In the genomic region with DNA sequence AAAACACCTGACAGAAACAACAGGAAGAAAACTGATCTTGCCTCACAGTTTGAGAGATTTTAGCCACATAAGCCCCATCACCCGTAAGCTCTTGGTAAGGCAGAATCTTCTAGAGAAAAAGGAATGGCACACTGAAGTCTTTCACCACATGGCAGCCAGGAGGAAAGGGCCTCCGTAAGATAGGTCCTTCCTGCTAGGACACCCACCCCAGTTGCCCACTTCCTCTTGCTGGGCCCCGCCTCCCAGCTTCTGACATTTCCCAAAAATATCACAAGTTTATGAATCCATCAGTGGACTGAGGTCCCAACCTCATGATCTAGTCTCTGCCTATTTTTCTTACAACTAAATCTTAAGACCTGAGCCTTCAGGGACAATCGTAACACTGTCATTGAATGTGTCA, we compare ENCODE assay signal across 14 mouse cellular contexts.
DNase-seq lines count a peak whose midpoint lies in the region; ATAC-seq and TF ChIP-seq lines count a peak whose summit lies in the region.
"Had no signal": no experiment of that assay in that cellular context is flagged by ENCODE, and none has a peak within 500 bp of the region (broad histone marks: within the 10 kb centered on the region; RNA-seq: fewer than 3 reads in every experiment).

No protein-coding gene starts in this region.

- TF ChIP-seq CTCF in lung, adult 2 months (IDR thresholded peaks at IDR 0.05; ENCODE audit: insufficient read depth, low read length) = no peak
- TF ChIP-seq CTCF in thymus, adult 2 months (IDR thresholded peaks at IDR 0.05; ENCODE audit: borderline replicate concordance, control insufficient read depth, extremely low read depth, insufficient read depth, low read length, poor library complexity) = no peak

- peaks cover 5 to 28% of the 10 kb centered on the region in 2 experiments for H3K4me1 ChIP-seq in heart, embryonic 14.5 days (ENCODE audit: control insufficient read depth in 2 of 2, insufficient read depth in 2 of 2, low read length in 2 of 2)
- H3K4me1 ChIP-seq in lung, embryonic 15.5 days = peaks cover 23% of the 10 kb centered on the region
- H3K4me1 ChIP-seq in lung, adult 2 months (ENCODE audit: control insufficient read depth, insufficient read depth, low read length) = peaks cover 11% of the 10 kb centered on the region
- H3K4me1 ChIP-seq in thymus, adult 2 months (replicated peaks; ENCODE audit: control insufficient read depth, insufficient read depth, low read length) = no peaks in the 10 kb centered on the region
- H3K4me1 ChIP-seq: liver, embryonic 15.5 days had no signal

- 72% methylated on average over 4 of the region's 4 CpGs for WGBS in heart, embryonic 14.5 days
- 69% methylated on average over 4 of the region's 4 CpGs for WGBS in lung, embryonic 15.5 days
- 61% methylated on average over 4 of the region's 4 CpGs for WGBS in lung, adult 2 months
- 57% methylated on average over 4 of the region's 4 CpGs for WGBS in thymus, adult 2 months

- H3K27me3 ChIP-seq in heart, embryonic 14.5 days (ENCODE audit: control insufficient read depth, insufficient read depth, low read length) = no peaks in the 10 kb centered on the region
- H3K27me3 ChIP-seq in lung, embryonic 15.5 days = no peaks in the 10 kb centered on the region
- no peaks in the 10 kb centered on the region for H3K27me3 ChIP-seq in thymus, adult 2 months (ENCODE audit: control insufficient read depth, insufficient read depth, low read length)
- H3K27me3 ChIP-seq: CH12.LX; liver, embryonic 15.5 days had no signal

- no peaks in the 10 kb centered on the region for H3K36me3 ChIP-seq in heart, embryonic 14.5 days (ENCODE audit: control insufficient read depth, insufficient read depth, low read length)
- H3K36me3 ChIP-seq in lung, embryonic 15.5 days = no peaks in the 10 kb centered on the region
- H3K36me3 ChIP-seq in thymus, adult 2 months (ENCODE audit: control insufficient read depth, insufficient read depth, low read length) = no peaks in the 10 kb centered on the region
- H3K36me3 ChIP-seq: liver, embryonic 15.5 days had no signal

- no peak for DNase-seq in heart, postnatal 4 days
- no peak for DNase-seq in lung, adult 2 months
- DNase-seq in thymus, adult 2 months = no peak
- no peak for DNase-seq in adrenal gland, adult 8-10 months
- DNase-seq: cerebellum, postnatal 36 days; layer of hippocampus, adult 9-11 months; midbrain, embryonic 14.5 days; right cerebral cortex, postnatal 4 days had no signal

- peak overlapping the region; percentile 9 to 58; a peak in 2 of 4 replicates for H3K27ac ChIP-seq in heart, embryonic 14.5 days (replicated peaks in 1 of 2; ENCODE audit: control insufficient read depth in 1 of 2, insufficient read depth in 1 of 2, low read depth in 2 of 2, low read length in 2 of 2)
- H3K27ac ChIP-seq in lung, embryonic 15.5 days = peak overlapping the region; percentile 64
- no peak overlapping the region for H3K27ac ChIP-seq in thymus, adult 2 months (ENCODE audit: control insufficient read depth, insufficient read depth, low read length)
- H3K27ac ChIP-seq: liver, embryonic 15.5 days had no signal

- no peaks in the 10 kb centered on the region for H3K9me3 ChIP-seq in heart, embryonic 14.5 days (ENCODE audit: control insufficient read depth, low read length)
- H3K9me3 ChIP-seq in lung, embryonic 15.5 days = no peaks in the 10 kb centered on the region
- H3K9me3 ChIP-seq: liver, embryonic 15.5 days had no signal

- ATAC-seq in heart, embryonic 14.5 days (ENCODE audit: insufficient number of reproducible peaks, insufficient read depth, low FRiP score, low read depth) = no peak
- no peak for ATAC-seq in lung, embryonic 15.5 days (ENCODE audit: borderline replicate concordance, extremely low read depth, low FRiP score, low TSS enrichment)
- ATAC-seq in granulocyte monocyte progenitor cell, adult 5-6 weeks (replicated peaks; ENCODE audit: poor library complexity, severe bottlenecking) = peak; percentile 81

- peak overlapping the region; percentile 41; the same call in 1 of the 2 replicates for H3K4me2 ChIP-seq in heart, embryonic 14.5 days (ENCODE audit: low read length)
- no peak overlapping the region for H3K4me2 ChIP-seq in lung, embryonic 15.5 days
- H3K4me2 ChIP-seq: liver, embryonic 15.5 days had no signal

- no peak overlapping the region for H3K9ac ChIP-seq in heart, embryonic 14.5 days (ENCODE audit: low read length)
- no peak overlapping the region for H3K9ac ChIP-seq in lung, embryonic 15.5 days
- H3K9ac ChIP-seq: liver, embryonic 15.5 days had no signal

- TF ChIP-seq POLR2A in lung, adult 2 months (IDR thresholded peaks at IDR 0.05; ENCODE audit: borderline replicate concordance, extremely low read depth, low read depth, low read length) = no peak
- no peak for TF ChIP-seq POLR2A in thymus, adult 2 months (IDR thresholded peaks at IDR 0.05; ENCODE audit: control insufficient read depth, extremely low read depth, insufficient read depth, low read length, poor library complexity)

- H3K4me3 ChIP-seq in heart, embryonic 14.5 days (ENCODE audit: control insufficient read depth in 1 of 2, insufficient read depth in 1 of 2, low read depth in 1 of 2, low read length in 2 of 2) = no peak overlapping the region
- H3K4me3 ChIP-seq in lung, embryonic 15.5 days = no peak overlapping the region
- H3K4me3 ChIP-seq in lung, adult 2 months (replicated peaks; ENCODE audit: extremely low read depth, low read depth, low read length) = no peak overlapping the region
- no peak overlapping the region for H3K4me3 ChIP-seq in thymus, adult 2 months (ENCODE audit: control insufficient read depth, insufficient read depth, low read length)
- H3K4me3 ChIP-seq: erythroblast, embryonic 14.5 days; liver, embryonic 15.5 days had no signal
